Mouse (Mus musculus) kidney, postnatal 36 days (tissue): Measurements from ENCODE around the gene Tnfsf10.

Source experiments
- DNase-seq, 2 experiments: peaks; one replicate each; pipeline ENCODE4 v3.0.0; 2021 to 2022; ENCODE audit warnings: mixed read lengths in 2 of 2

Gene Tnfsf10

GRCm38 (mm10) chr3:27371725-27372650, 55.2 kb downstream of the Tnfsf10 start:
- DNase-seq, result peak in 1 of 2 experiments; percentile 2

- no peak for DNase-seq
Observed at GRCm38 (mm10) chr3:27374396-27374795, 57.6 kb downstream of the Tnfsf10 start.

GRCm38 (mm10) chr3:27377935-27378334, 61.1 kb downstream of the Tnfsf10 start:
- no peak for DNase-seq

DNA sequence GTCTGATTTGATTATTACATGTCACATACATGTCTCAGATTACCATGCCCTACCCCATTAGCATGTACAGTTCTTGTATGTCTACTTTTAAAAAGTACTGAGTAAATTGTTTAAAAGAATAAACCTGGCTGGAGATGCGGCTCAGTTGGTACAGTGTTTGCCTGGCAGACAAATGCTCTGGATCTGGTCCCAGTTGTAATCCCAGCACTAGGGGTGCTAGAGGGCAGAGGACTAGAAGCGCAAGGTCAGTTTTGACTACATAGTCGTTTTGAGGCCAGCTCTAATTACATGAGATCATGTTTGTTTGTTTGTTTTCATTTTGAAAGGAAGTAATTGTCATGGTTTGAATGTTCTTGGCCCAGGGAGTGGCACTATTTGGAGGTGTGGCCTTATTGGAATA, 68.0 kb downstream of the Tnfsf10 start:
- peak; percentile 3 to 39 for DNase-seq

- no peak for DNase-seq
Observed at GRCm38 (mm10) chr3:27389923-27390322, 73.1 kb downstream of the Tnfsf10 start.
